Mouse (Mus musculus): Measurements from ENCODE around the gene Cxcl2.

DNA sequence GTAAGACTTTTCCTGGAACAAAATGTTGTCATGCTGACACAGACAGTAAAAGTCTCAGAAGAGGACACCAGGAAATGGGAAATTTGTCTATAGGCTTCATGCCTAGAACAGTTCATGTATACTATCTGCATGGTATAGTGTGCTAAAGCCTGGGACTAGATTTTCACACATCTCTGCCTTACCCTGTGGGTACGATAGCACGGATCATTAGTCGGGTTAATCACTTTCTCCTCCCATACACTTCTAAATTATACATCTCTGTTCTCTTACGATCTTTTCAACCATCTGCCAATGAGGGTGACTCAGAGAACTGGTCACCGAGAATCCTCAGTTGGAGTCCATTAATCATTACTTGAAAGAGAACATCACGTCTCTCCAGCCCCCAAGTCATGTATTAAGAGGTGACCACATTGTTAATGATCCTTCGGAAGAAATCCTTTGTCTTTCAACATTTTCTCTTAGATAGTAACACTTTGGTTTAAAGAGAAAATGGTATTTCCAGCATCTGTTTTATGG, 23.3 kb upstream of the Cxcl2 start:
- TF ChIP-seq GATA1 (IDR thresholded peaks at IDR 0.05; ENCODE audit: low read length) (no peak), TAL1 (IDR thresholded peaks at IDR 0.05; ENCODE audit: low read length) (no peak)
